Mouse (Mus musculus) heart, postnatal 0 days (tissue): ENCODE measurements around the gene Rnf40.

ENCODE experiments used
- CTCF ChIP-seq: IDR thresholded peaks from 2 replicates; pipeline ENCODE4 v1.5.1; 2016; ENCODE audit warnings: antibody characterized with exemption, control low read depth, low read depth
- EP300 ChIP-seq: IDR thresholded peaks from 2 replicates; pipeline ENCODE4 v1.6.1; 2016; ENCODE audit warnings: antibody characterized with exemption, low read depth

DNA sequence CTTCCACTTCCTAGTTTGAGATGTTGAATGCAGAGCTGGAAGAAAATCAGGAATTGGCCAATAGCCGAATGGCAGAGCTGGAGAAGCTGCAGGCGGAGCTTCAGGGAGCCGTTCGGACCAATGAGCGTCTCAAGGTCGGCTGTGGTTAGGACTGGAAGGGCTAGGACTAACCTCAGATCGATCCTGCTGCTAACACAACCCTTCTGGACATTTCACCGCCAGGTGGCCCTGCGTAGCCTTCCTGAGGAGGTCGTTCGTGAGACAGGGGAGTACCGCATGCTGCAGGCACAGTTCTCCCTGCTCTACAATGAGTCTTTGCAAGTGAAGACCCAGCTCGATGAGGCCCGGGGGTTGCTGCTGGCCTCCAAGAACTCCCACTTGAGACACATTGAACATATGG is 4.0 kb downstream of the Rnf40 start:
- TF ChIP-seq CTCF = no peak
- no peak for TF ChIP-seq EP300
